Mouse (Mus musculus) E14TG2a.4 (cell line): ENCODE data around the gene Cdiptos.

Source experiments
- CTCF ChIP-seq: conservative IDR thresholded peaks from 2 replicates; pipeline ENCODE4 v1.5.1; 2014; ENCODE audit warnings: low read length
- NANOG ChIP-seq: IDR thresholded peaks from 2 replicates; pipeline ENCODE4 v1.6.1; 2014; ENCODE audit warnings: borderline replicate concordance, low read length, mixed read lengths

DNA sequence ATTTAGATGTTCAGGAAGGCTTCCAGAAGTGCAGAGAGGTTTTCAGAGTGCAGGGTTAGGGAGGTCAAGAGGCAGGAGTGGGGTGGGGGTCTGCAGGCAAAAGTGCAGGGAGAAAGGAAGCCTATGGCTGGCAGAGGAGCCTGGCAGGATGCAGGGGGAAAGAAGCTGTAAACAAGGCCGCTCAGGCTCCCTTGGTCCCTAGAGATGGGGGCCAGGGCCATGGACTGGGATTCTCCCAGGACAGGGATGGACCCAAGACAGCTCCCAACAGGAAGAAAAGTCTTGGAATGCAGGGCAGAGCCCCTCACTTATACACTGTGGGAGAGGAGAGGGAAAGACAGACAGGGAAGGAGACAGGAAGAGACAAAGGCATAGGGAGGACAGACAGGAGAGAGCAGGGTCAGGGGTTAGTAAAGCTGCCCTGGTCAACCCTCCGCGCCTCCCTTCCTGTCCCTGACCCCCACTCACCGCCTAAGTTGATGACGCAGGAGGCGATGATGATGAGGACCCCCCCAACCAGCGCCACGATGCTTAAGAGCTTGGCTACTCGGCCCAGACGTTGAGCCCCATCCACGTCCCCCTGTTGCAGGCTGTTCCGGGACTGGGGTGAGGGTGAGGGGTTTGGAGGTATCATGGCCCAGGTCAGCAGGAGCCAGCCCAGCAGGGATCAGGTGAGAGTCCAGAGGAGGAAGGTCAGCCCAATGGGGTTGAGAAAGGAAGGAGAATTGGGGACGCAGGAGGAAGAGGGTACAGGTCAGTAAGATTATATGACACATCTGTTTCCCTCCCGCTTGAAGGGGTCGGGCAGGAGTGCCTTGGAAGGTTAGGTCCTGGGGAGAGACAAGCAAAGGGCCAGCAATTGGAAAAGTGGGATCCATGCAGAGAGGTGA is 42.8 kb upstream of the Cdiptos start:
- TF ChIP-seq CTCF (no peak), NANOG (no peak)
